Mouse (Mus musculus) intestine, embryonic 16.5 days (tissue): ENCODE data around the gene Camta1. TPM values are rescaled to one million over a fixed set of nuclear protein-coding genes. Genes with fewer than 3 reads are reported as not detected.

ENCODE experiments used
- ATAC-seq: fragments of 200-750 bp; cut with Nextera tagmentation; 2 replicates; pipeline ENCODE4 v1.8.0; 2017; ENCODE audit warnings: moderate TSS enrichment, moderate library complexity
- H3K27ac ChIP-seq: fragments of 300-500 bp; sonication (generic); 2 replicates; pipeline ENCODE4 v1.5.1; 2014; ENCODE audit warnings: mild to moderate bottlenecking, low read length
- H3K27me3 ChIP-seq: fragments of 300-500 bp; sonication (generic); replicated peaks from 2 replicates; pipeline ENCODE4 v1.6.1; 2014; ENCODE audit warnings: low read length, control low read depth, mixed read lengths; ENCODE audit not compliant: control insufficient read depth, insufficient read depth
- H3K36me3 ChIP-seq: fragments of 300-500 bp; sonication (generic); 2 replicates; pipeline ENCODE4 v1.6.1; 2014; ENCODE audit warnings: low read length, control low read depth; ENCODE audit not compliant: control insufficient read depth, insufficient read depth
- H3K4me1 ChIP-seq: fragments of 300-500 bp; sonication (generic); 2 replicates; pipeline ENCODE4 v1.6.1; 2014; ENCODE audit warnings: low read length, control low read depth, mixed read lengths; ENCODE audit not compliant: control insufficient read depth, insufficient read depth
- H3K4me2 ChIP-seq: fragments of 300-500 bp; sonication (generic); 2 replicates; pipeline ENCODE4 v1.6.1; 2014; ENCODE audit warnings: low read depth, low read length, control low read depth
- H3K4me3 ChIP-seq: fragments of 300-500 bp; sonication (generic); 2 replicates; pipeline ENCODE4 v1.5.1; 2014; ENCODE audit warnings: mild to moderate bottlenecking, low read length
- H3K9ac ChIP-seq: fragments of 300-500 bp; sonication (generic); 2 replicates; pipeline ENCODE4 v1.6.1; 2014; ENCODE audit warnings: low read depth, low read length
- H3K9me3 ChIP-seq: fragments of 300-500 bp; sonication (generic); 2 replicates; pipeline ENCODE4 v1.6.1; 2016; ENCODE audit warnings: low read length, control low read depth; ENCODE audit not compliant: control insufficient read depth
- WGBS: fragments of 180-500 bp; shearing (Covaris S2); extraction: QIAGEN DNeasy Blood & Tissue Kit; methylation state at CpG from one replicate; pipeline ENCODE4 v1.1.7; 2014; 5-methylcytosine and 5-hydroxymethylcytosine counted together
- polyA plus RNA-seq: library from polyadenylated mRNA; unstranded; fragments of >200 nt; fragmentation: Nextera tagmentation; extraction: Ambion mirVana; gene quantifications from 2 replicates; pipeline ENCODE4 v1.2.1, GENCODE M21; 2015

Camta1 gene
- polyA plus RNA-seq, 1 experiment from 2014 or later = 69.1 TPM

DNA sequence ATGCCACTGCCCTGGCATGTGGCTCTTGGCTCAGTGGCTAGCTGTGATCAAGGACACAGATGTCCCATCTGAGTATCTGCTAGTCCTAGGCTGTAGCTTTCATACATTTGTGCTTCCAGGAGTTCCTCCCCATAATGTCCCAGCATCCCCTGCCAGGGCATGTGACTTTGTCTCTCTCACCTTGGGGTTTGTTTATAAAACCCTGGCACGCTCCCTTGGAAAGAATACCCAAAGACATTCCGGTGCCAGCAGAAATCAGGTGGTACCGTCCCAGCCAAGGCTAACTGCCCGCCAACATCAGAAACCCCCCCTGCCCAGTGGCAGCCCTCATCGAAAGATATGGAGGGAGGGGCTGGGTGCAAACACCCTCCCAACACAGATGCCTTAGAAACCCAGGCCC, 365.1 kb downstream of the Camta1 start:
- WGBS = 79% methylated on average over 5 of the region's 5 CpGs
- ATAC-seq = no peak

DNA sequence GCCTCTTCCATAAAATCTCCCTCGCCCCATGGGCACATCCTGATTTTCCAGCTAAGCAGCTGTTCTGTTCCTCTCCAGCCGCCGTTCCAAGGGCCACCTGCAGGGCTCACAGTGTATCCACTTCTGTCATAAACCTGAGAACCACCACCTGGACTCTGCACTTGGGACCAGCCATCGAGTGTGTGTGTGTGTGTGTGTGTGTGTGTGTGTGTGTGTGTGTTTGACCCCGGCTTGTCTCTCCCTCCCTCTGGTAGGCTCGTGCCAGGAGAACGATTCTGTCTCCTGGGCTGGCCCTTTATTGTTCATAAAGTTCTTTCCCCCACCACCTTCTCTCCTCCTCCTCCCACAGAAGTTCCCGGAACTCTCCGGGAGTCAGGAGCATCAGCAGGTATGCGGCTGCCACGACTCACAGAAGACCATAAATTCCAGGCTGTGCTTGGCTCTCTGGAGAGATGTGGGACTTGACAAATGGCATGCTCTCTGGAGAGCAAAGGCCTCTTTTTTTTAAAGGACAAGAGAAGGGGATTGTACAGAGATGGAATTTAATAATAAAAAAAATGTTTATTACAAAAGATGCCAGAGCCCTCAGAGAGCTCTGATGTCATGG, 366.3 kb downstream of the Camta1 start:
- ATAC-seq = peak; percentile 89
- WGBS = 21% methylated on average over 11 of the region's 11 CpGs
- H3K36me3 ChIP-seq = no peaks in the 10 kb centered on the region
- no peak overlapping the region for H3K9ac ChIP-seq
- no peaks in the 10 kb centered on the region for H3K27me3 ChIP-seq
- H3K4me3 ChIP-seq = no peak overlapping the region
- H3K9me3 ChIP-seq = 0 out of 2 replicates have a peak, but pooled peaks cover 3% of the 10 kb centered on the region
- no peak overlapping the region for H3K4me2 ChIP-seq
- no peak overlapping the region for H3K27ac ChIP-seq
- peaks cover 2% of the 10 kb centered on the region; the same call in 1 of the 2 replicates for H3K4me1 ChIP-seq

More for the DNA sequence above, 365.1 kb downstream of the Camta1 start:
- no peak overlapping the region for H3K4me2 ChIP-seq
- no peaks in the 10 kb centered on the region for H3K36me3 ChIP-seq
- H3K9me3 ChIP-seq = 0 out of 2 replicates have a peak, but pooled peaks cover 3% of the 10 kb centered on the region
- H3K27me3 ChIP-seq = no peaks in the 10 kb centered on the region
- H3K4me3 ChIP-seq = no peak overlapping the region
- H3K9ac ChIP-seq = no peak overlapping the region
- H3K27ac ChIP-seq = no peak overlapping the region
- peaks cover 2% of the 10 kb centered on the region; the same call in 1 of the 2 replicates for H3K4me1 ChIP-seq

DNA sequence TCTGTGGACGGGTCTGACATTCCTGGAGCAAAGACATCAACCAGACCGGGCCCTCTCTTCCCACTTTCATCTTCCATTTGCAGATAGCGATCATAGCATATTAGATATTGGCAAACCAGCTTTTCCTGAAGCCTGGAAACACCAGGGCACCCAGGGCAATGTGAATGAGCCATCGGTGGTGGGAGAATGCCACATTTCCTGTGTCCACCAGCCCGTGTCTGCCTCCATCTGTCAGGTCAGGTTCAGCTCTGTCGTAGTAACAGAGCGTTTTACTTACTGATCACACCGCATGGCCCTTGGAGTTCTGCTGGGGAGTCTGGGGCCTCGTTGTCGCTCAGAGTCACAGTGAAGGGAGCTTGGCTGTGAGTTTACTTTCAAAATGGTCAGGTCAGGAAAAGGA, 368.9 kb downstream of the Camta1 start:
- Histone ChIP-seq H3K9ac (no peak overlapping the region), H3K9me3 (no peaks in the 10 kb centered on the region), H3K36me3 (no peaks in the 10 kb centered on the region), H3K4me1 (peaks cover 2% of the 10 kb centered on the region; the same call in 1 of the 2 replicates), H3K27me3 (no peaks in the 10 kb centered on the region), H3K4me2 (no peak overlapping the region), H3K27ac (no peak overlapping the region), H3K4me3 (no peak overlapping the region)
- no peak for ATAC-seq
- WGBS = 67% methylated on average over 10 of the region's 10 CpGs

DNA sequence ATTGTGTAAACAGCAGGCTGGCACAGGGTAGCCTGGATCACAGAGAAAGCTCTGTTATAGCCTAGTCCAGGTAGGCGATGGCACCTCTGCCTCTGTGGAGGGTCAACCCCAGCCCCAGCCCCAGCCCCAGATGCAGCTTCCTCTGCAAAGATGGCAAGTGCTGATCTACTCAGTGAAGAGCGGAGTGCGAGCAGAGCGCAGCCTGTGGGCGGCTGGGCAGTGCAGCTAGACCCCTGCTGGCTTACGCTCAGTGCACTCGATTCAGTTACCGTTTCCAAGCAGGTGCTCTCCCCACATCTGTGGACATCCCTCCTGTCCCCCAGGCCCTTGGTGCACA, 377.7 kb downstream of the Camta1 start:
- Histone ChIP-seq H3K27ac (no peak overlapping the region), H3K9me3 (peaks cover 4% of the 10 kb centered on the region; the same call in 1 of the 2 replicates), H3K4me1 (no peaks in the 10 kb centered on the region), H3K27me3 (no peaks in the 10 kb centered on the region; the same call in 1 of the 2 replicates), H3K9ac (no peak overlapping the region), H3K4me3 (no peak overlapping the region), H3K4me2 (no peak overlapping the region), H3K36me3 (no peaks in the 10 kb centered on the region)
- no peak for ATAC-seq
- WGBS = 65% methylated on average over 8 of the region's 8 CpGs

GRCm38 (mm10) chr4:151483299-151483976, 378.2 kb downstream of the Camta1 start:
- Histone ChIP-seq H3K36me3 (no peaks in the 10 kb centered on the region), H3K27ac (no peak overlapping the region), H3K9me3 (peaks cover 4% of the 10 kb centered on the region; the same call in 1 of the 2 replicates), H3K27me3 (no peaks in the 10 kb centered on the region; the same call in 1 of the 2 replicates), H3K9ac (no peak overlapping the region), H3K4me1 (no peaks in the 10 kb centered on the region), H3K4me3 (no peak overlapping the region), H3K4me2 (no peak overlapping the region)
- ATAC-seq = no peak
- 15% methylated on average over 21 of the region's 21 CpGs for WGBS

GRCm38 (mm10) chr4:151480928-151481327, 380.7 kb downstream of the Camta1 start:
- H3K4me2 ChIP-seq = no peak overlapping the region
- ATAC-seq = no peak
- 92% methylated on average over 3 of the region's 3 CpGs for WGBS
- no peaks in the 10 kb centered on the region for H3K36me3 ChIP-seq
- H3K27ac ChIP-seq = no peak overlapping the region
- peaks cover 4% of the 10 kb centered on the region; the same call in 1 of the 2 replicates for H3K9me3 ChIP-seq
- no peak overlapping the region for H3K9ac ChIP-seq
- no peak overlapping the region for H3K4me3 ChIP-seq
- no peaks in the 10 kb centered on the region; the same call in 1 of the 2 replicates for H3K27me3 ChIP-seq
- H3K4me1 ChIP-seq = no peaks in the 10 kb centered on the region

DNA sequence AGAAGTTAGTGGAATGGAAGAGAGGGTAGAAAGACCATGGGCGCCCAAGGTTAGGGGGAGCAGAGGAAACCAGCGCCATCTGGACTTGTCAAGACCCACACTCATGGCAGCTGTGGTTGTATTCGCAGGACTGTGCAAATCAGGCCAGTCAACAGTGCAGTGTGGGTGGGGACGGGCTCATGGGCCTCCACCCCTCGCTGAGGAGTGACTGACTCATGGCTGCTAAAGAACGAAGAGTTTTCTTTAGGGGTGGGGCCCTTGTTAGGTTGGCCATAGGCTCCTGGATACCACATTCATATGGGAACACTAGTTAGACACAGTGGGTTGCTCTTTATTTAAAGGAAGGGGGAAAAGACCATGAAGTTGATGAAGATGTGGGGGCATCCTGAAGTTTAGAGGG, 383.7 kb downstream of the Camta1 start:
- Histone ChIP-seq H3K4me3 (no peak overlapping the region), H3K36me3 (no peaks in the 10 kb centered on the region), H3K4me2 (no peak overlapping the region), H3K4me1 (no peaks in the 10 kb centered on the region), H3K27ac (no peak overlapping the region), H3K9ac (no peak overlapping the region), H3K27me3 (no peaks in the 10 kb centered on the region), H3K9me3 (peaks cover 4% of the 10 kb centered on the region; the same call in 1 of the 2 replicates)
- no peak for ATAC-seq
- 80% methylated on average over 6 of the region's 6 CpGs for WGBS

DNA sequence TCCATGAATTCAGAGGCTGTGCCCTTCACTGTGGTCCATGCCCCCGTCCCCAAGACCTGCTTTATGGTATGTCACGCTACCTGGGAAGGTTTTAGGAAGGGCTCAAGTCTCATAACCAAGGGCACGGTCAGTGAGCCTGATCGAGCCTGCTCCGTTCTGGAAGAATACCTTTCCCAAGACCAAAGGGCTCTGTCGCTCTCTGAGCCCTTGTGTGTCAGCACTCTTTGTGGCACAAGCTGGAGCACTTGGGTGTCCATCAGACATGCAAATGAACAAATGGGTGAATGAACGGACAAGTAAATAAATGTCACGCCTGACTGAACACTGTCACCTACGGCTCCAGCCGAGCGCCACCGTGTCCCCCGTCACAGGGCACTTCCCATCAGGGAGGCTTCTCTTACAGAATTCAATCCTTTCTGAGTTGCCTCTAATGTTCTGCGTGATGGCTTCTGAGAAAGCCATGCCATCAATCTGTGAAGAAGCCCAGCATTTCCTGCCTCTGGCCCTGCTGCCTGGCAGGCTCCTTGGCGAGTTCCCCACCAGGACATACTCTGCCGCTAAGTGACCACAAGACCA, 386.7 kb downstream of the Camta1 start:
- no peak for ATAC-seq
- Histone ChIP-seq H3K9ac (no peak overlapping the region), H3K27ac (no peak overlapping the region), H3K9me3 (no peaks in the 10 kb centered on the region), H3K4me1 (no peaks in the 10 kb centered on the region), H3K4me3 (no peak overlapping the region), H3K4me2 (no peak overlapping the region), H3K36me3 (no peaks in the 10 kb centered on the region), H3K27me3 (no peaks in the 10 kb centered on the region)
- WGBS = 80% methylated on average over 16 of the region's 16 CpGs

DNA sequence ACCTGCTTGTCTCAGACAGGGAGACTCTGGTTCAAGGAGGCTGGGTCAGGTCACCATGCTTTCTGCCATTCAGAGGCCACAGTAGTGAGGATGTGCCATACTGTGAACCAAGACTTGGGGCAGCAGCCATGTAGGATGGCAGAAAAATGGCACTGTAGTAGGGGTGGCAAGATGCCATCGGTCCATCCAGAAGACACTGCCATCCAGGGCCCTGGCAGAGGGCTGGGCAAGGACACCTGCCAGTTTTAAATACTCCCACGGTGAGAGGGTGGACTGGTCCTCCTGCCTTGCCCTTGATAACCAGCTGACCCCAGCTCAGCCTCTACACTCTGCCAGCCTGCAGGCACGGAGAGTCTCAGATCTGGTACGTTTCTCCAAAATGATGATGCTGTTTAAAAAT, 389.8 kb downstream of the Camta1 start:
- no peak overlapping the region for H3K4me3 ChIP-seq
- no peak overlapping the region for H3K27ac ChIP-seq
- H3K36me3 ChIP-seq = no peaks in the 10 kb centered on the region
- no peaks in the 10 kb centered on the region for H3K4me1 ChIP-seq
- H3K9ac ChIP-seq = no peak overlapping the region
- H3K4me2 ChIP-seq = no peak overlapping the region
- H3K9me3 ChIP-seq = no peaks in the 10 kb centered on the region
- WGBS = 86% methylated on average over 4 of the region's 4 CpGs
- no peak for ATAC-seq
- no peaks in the 10 kb centered on the region for H3K27me3 ChIP-seq
